In genomic region chr15:100260351-100260750, GRCm38 (mm10) we compare ENCODE assay signal across 1 mouse cellular context. TPM values are rescaled to one million over a fixed set of nuclear protein-coding genes. Genes with fewer than 3 reads are reported as not detected.
"Had no signal": no experiment of that assay in that cellular context is flagged by ENCODE, and none has a peak within 500 bp of the region (broad histone marks: within the 10 kb centered on the region; RNA-seq: fewer than 3 reads in every experiment).

No protein-coding gene starts in this region.

RNA-seq across cellular contexts. Expression of gene Tmprss12, which starts 20.3 kb away (rescaled TPM):
- total RNA-seq: neutrophil, adult 5-6 weeks had no signal
